Mouse (Mus musculus): ENCODE data around the gene Rhox4b. TPM values are rescaled to one million over a fixed set of nuclear protein-coding genes. Genes with fewer than 3 reads are reported as not detected.
"Not testable (repeated sequence)": the region's sequence is repeated elsewhere in the genome, so short reads cannot be mapped to it uniquely, and the experiment has no call there.

Gene Rhox4b
- not detected for total RNA-seq (2021)

DNA sequence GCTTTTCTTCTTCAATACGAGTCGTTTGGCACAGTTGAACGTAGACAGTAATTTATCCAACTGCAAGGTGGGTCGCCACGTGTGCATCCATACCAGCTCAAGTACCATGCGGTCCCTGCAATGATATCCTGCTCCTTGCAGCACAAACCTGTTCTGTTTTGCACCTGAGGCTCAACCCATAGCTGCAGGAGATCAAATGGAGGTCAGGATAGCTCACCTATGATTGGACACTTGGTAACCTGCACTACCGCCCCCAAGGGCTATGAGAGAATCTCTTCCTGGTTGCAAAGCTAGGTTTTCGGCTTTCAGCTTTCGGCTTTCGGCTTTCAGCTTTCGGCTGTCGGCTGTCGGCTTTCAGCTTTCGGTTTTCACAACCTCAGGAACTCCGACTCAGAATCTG is at the start of gene Rhox4b:
Gene Rhox4b (plus strand): TSS at position 301 of the 400 bp plus-strand sequence.
- not testable (repeated sequence) for DNase-seq

DNA sequence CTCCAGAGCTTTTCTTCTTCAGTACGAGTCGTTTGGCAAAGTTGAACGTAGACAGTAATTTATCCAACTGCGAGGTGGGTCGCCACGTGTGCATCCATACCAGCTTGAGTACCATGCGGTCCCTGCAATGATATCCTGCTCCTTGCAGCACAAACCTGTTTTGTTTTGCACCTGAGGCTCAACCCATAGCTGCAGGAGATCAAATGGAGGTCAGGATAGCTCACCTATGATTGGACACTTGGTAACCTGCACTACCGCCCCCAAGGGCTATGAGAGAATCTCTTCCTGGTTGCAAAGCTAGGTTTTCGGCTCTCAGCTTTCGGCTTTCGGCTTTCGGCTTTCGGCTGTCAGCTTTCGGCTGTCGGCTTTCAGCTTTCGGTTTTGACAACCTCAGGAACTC is 41.7 kb upstream of the Rhox4b start, which contains the start of gene Rhox4a2:
Gene Rhox4a2 (plus strand): TSS at position 301 of the 400 bp plus-strand sequence.
- DNase-seq: not testable (repeated sequence)

DNA sequence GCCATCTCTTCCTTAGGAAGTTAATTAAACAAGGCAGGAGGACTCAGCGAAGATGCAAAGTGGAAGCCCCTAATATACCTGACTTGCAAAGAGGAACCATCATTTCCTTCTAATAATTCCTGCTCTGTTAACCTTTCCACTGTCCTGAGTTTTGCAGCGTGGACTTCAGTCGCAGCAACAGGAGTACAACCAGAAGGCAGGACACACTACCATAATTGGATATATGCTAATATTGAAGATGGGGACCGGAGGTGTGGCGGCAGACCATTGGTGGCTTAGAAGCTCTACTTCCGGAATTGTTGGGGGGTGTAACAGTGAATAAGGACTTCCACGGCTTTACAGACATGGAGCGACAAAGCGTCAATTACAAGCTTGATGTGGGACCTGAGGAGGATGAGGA is 20.5 kb upstream of the Rhox4b start, which contains the start of gene Rhox2b:
Gene Rhox2b (plus strand): TSS at position 301 of the 400 bp plus-strand sequence.
- not testable (repeated sequence) for DNase-seq

DNA sequence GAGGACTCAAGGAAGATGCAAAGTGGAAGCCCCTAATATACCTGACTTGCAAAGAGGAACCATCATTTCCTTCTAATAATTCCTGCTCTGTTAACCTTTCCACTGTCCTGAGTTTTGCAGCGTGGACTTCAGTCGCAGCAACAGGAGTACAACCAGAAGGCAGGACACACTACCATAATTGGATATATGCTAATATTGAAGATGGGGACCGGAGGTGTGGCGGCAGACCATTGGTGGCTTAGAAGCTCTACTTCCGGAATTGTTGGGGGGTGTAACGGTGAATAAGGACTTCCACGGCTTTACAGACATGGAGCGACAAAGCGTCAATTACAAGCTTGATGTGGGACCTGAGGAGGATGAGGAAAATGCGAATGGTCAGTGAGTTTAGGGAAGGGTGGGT is 21.1 kb downstream of the Rhox4b start, which contains the start of gene Rhox2c:
Gene Rhox2c (plus strand): TSS at position 301 of the 400 bp plus-strand sequence.
- not testable (repeated sequence) for DNase-seq

DNA sequence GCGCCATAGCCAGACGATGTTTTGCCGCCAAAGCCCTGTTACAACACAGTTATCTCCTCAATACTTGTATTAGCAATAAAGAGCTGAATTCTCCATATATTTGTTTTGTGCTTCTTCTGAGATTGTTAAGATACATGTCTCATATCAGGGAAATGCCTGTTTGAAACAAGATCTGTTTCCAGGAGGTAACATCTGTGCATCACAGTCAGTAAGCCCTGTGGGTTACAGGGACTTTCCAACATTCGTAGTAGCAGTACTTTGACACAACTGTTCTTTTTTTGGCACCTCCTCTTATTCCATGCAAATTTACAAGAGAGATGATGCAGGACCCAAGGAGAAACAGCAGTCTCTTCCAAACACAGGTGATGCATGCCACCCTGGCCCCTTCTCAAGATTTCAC is 26.0 kb downstream of the Rhox4b start, which contains the start of gene Rhox3c:
Gene Rhox3c (plus strand): TSS at position 301 of the 400 bp plus-strand sequence.
- DNase-seq: not testable (repeated sequence)

GRCm38 (mm10) chrX:37480037-37480436 is 47.7 kb downstream of the Rhox4b start, which contains the start of gene Rhox4c:
Gene Rhox4c, plus strand, starts transcription at chrX:37480337.
- not testable (repeated sequence) for DNase-seq

Other genes starting within 250 kb of the Rhox4b start
- gene Ndufa1, start 241.3 kb upstream of the Rhox4b start, total RNA-seq (2021): 100 to 1,000 TPM; 230 TPM
- gene Rnf113a1, start 241.2 kb upstream of the Rhox4b start, total RNA-seq (2021): 1 to 10 TPM; 5.7 to 7.5 TPM
- gene Gm9, start 221.5 kb upstream of the Rhox4b start, total RNA-seq (2021): not detected
- not detected for gene Rhox1, start 210.2 kb upstream of the Rhox4b start, total RNA-seq (2021)
- gene Rhox2a, start 187.5 kb upstream of the Rhox4b start, total RNA-seq (2021): not detected
- gene Rhox3a, start 182.6 kb upstream of the Rhox4b start, total RNA-seq (2021): not detected
- not detected for gene Rhox4a, start 167.2 kb upstream of the Rhox4b start, total RNA-seq (2021)
- not detected for gene Rhox3a2, start 52.5 kb upstream of the Rhox4b start, total RNA-seq (2021)
- not detected for gene Rhox4a2, start 41.6 kb upstream of the Rhox4b start, total RNA-seq (2021)
- not detected for gene Rhox2b, start 20.4 kb upstream of the Rhox4b start, total RNA-seq (2021)
- gene Rhox2c, start 21.2 kb downstream of the Rhox4b start, total RNA-seq (2021): not detected
- gene Rhox3c, start 26.1 kb downstream of the Rhox4b start, total RNA-seq (2021): not detected
- gene Rhox4c, start 47.8 kb downstream of the Rhox4b start, total RNA-seq (2021): not detected
- not detected for gene Rhox2d, start 60.9 kb downstream of the Rhox4b start, total RNA-seq (2021)
- not detected for gene Rhox4d, start 81.9 kb downstream of the Rhox4b start, total RNA-seq (2021)
- not detected for gene Rhox2e, start 98.0 kb downstream of the Rhox4b start, total RNA-seq (2021)
- gene Rhox3e, start 109.5 kb downstream of the Rhox4b start, total RNA-seq (2021): not detected
- gene Rhox4e, start 124.9 kb downstream of the Rhox4b start, total RNA-seq (2021): not detected
- not detected for gene Rhox2f, start 138.9 kb downstream of the Rhox4b start, total RNA-seq (2021)
- not detected for gene Rhox3f, start 148.5 kb downstream of the Rhox4b start, total RNA-seq (2021)
- not detected for gene Rhox4f, start 175.2 kb downstream of the Rhox4b start, total RNA-seq (2021)
- gene Rhox3g, start 196.1 kb downstream of the Rhox4b start, total RNA-seq (2021): not detected
- not detected for gene Rhox2g, start 211.0 kb downstream of the Rhox4b start, total RNA-seq (2021)
- not detected for gene Rhox4g, start 218.8 kb downstream of the Rhox4b start, total RNA-seq (2021)
- not detected for gene Rhox3h, start 236.3 kb downstream of the Rhox4b start, total RNA-seq (2021)
- not detected for gene Rhox2h, start 240.8 kb downstream of the Rhox4b start, total RNA-seq (2021)